Comparison of ENCODE assay signal across 12 mouse cellular contexts in the genomic region with DNA sequence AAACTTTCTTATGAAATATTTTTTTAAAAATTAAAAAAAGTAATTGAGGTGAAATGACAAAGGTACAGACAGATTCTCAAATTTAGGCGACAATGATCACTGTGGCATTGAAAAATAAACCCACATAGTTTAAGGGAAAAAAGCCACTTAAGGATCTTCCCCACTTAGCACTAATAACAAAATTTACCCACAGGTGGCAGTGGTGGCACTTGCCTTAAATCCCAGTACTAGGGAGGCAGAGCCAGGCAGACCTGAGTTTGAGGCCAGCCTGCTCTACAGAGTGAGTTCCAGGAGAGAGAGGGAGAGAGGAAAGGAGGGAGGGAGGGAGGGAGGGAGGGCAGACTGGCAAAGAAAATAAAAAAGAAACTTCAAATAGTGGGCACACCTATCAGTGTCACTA. TPM values are rescaled to one million over a fixed set of nuclear protein-coding genes. Genes with fewer than 3 reads are reported as not detected.
A peak's percentile ranks its signal among the peaks of the same experiment; 100 is the strongest.
DNase-seq lines count a peak whose midpoint lies in the region; ATAC-seq and TF ChIP-seq lines count a peak whose summit lies in the region.
"Had no signal": no experiment of that assay in that cellular context is flagged by ENCODE, and none has a peak within 500 bp of the region (broad histone marks: within the 10 kb centered on the region; RNA-seq: fewer than 3 reads in every experiment).

No protein-coding gene starts in this region.

- intact Hi-C loops in left cerebral cortex, postnatal 10 days (cut with DNase I): no loop called here

- 57% methylated on average over 1 of the region's 1 CpGs for WGBS in liver, embryonic 14.5 days (ENCODE audit: insufficient replicate concordance)
- 78% methylated on average over 1 of the region's 1 CpGs for WGBS in liver, embryonic 11.5 days

- no peak for ATAC-seq in liver, embryonic 14.5 days (ENCODE audit: insufficient read depth)
- ATAC-seq in liver, embryonic 11.5 days (replicated peaks; ENCODE audit: low FRiP score): no peak
- no peak for ATAC-seq in frontal cortex, adult (ENCODE audit: low TSS enrichment)
- ATAC-seq: intestine, embryonic 16.5 days had no signal

- DNase-seq in cerebellum, postnatal 14 days: peak; percentile 9 to 18
- no peak for DNase-seq in cerebellum, adult 18-20 months
- DNase-seq in liver, embryonic 14.5 days (ENCODE audit: low read depth in 3 of 3, low spot score in 3 of 3): no peak
- DNase-seq in liver, embryonic 11.5 days (ENCODE audit: low spot score): no peak
- peak; percentile 31 for DNase-seq in brain, adult 2 months (ENCODE audit: low read depth, low spot score)
- peak; percentile 22 to 54 for DNase-seq in thymus, postnatal 10 days (ENCODE audit: low spot score in 2 of 2)
- DNase-seq in left cerebral cortex, postnatal 10 days (ENCODE audit: extremely low spot score in 1 of 2, low spot score in 2 of 2): no peak
- DNase-seq: cerebellum, adult 11 months; right cerebral cortex, postnatal 4 days had no signal

- no peak overlapping the region for H3K4me2 ChIP-seq in liver, embryonic 14.5 days (ENCODE audit: low read depth)
- H3K4me2 ChIP-seq in liver, embryonic 11.5 days: no peak overlapping the region

- no peaks in the 10 kb centered on the region for H3K36me3 ChIP-seq in liver, embryonic 14.5 days (replicated peaks; ENCODE audit: control insufficient read depth, insufficient read depth, low read depth)
- H3K36me3 ChIP-seq in liver, embryonic 11.5 days (ENCODE audit: control insufficient read depth, insufficient read depth, low read length): peaks cover 4% of the 10 kb centered on the region; the same call in 1 of the 2 replicates

- TF ChIP-seq CTCF in liver, embryonic 14.5 days (IDR thresholded peaks at IDR 0.05; ENCODE audit: low read depth): peak; percentile 43

- no peaks in the 10 kb centered on the region for H3K4me1 ChIP-seq in liver, embryonic 14.5 days (replicated peaks; ENCODE audit: control insufficient read depth in 2 of 2, insufficient read depth in 2 of 2, low read length in 1 of 2)
- H3K4me1 ChIP-seq in liver, embryonic 11.5 days (replicated peaks; ENCODE audit: control insufficient read depth, insufficient read depth, low read length): no peaks in the 10 kb centered on the region

- H3K9me3 ChIP-seq in liver, embryonic 14.5 days (ENCODE audit: control insufficient read depth, low read length): no peaks in the 10 kb centered on the region
- H3K9me3 ChIP-seq in liver, embryonic 11.5 days (ENCODE audit: control insufficient read depth, low read length): no peaks in the 10 kb centered on the region

- no peaks in the 10 kb centered on the region for H3K27me3 ChIP-seq in liver, embryonic 14.5 days (ENCODE audit: control insufficient read depth, insufficient read depth, low read length)
- H3K27me3 ChIP-seq in liver, embryonic 11.5 days (replicated peaks; ENCODE audit: control insufficient read depth, insufficient read depth, low read length): no peaks in the 10 kb centered on the region

- no peak overlapping the region for H3K27ac ChIP-seq in liver, embryonic 14.5 days
- no peak overlapping the region for H3K27ac ChIP-seq in liver, embryonic 11.5 days (ENCODE audit: low read depth, low read length)
- H3K27ac ChIP-seq: macrophage had no signal

- TF ChIP-seq EP300 in liver, embryonic 14.5 days (IDR thresholded peaks at IDR 0.05; ENCODE audit: low read depth): no peak

- H3K9ac ChIP-seq in liver, embryonic 14.5 days (replicated peaks): no peak overlapping the region
- H3K9ac ChIP-seq in liver, embryonic 11.5 days (ENCODE audit: low read depth, low read length): no peak overlapping the region

- no peak overlapping the region for H3K4me3 ChIP-seq in liver, embryonic 14.5 days (ENCODE audit: insufficient read depth in 1 of 2, low read depth in 2 of 2, low read length in 2 of 2)
- H3K4me3 ChIP-seq in liver, embryonic 11.5 days (ENCODE audit: low read depth, low read length): no peak overlapping the region

RNA-seq across cellular contexts. Expression of a gene that starts 56.6 kb away (rescaled TPM):
- 2.3 and 2.8 TPM in 2 replicates for polyA plus RNA-seq in liver, embryonic 14.5 days (2012; rRNA removed)
- polyA plus RNA-seq in liver, embryonic 14.5 days (2014; fragmentation: Nextera tagmentation; extraction: Ambion mirVana): 1.1 and 1.4 TPM in 2 replicates
- polyA plus RNA-seq in liver, embryonic 11.5 days (2014; fragmentation: Nextera tagmentation; extraction: Ambion mirVana): 3.1 and 3.8 TPM in 2 replicates
- 10 to 100 TPM; 21.2 to 22.0 TPM for total RNA-seq in left cerebral cortex, postnatal 10 days (2021)

Comparison
In these comparisons a context has a peak if more than half of its experiments do, and no peak if none do; other contexts are left out.
1. DNase-seq: peak in cerebellum, postnatal 14 days (2 of 2), brain, adult 2 months (single experiment) and thymus, postnatal 10 days (2 of 2); none in cerebellum, adult 18-20 months (0 of 2), liver, embryonic 14.5 days (0 of 3), liver, embryonic 11.5 days (single experiment) and left cerebral cortex, postnatal 10 days (0 of 2).